Mouse (Mus musculus) NIH3T3 (cell line): Measurements from ENCODE around the gene Myo1c.
A peak's percentile ranks its signal among the peaks of the same experiment; 100 is the strongest.

ENCODE experiments used
- DNase-seq: peaks from one replicate; pipeline ENCODE4 v3.0.0-alpha.2; 2012; ENCODE audit warnings: low read depth

The Myo1c gene

GRCm38 (mm10) chr11:75650958-75651425 is 688 bp downstream of the Myo1c start:
- no peak for DNase-seq

GRCm38 (mm10) chr11:75651426-75652221 is 1.3 kb downstream of the Myo1c start:
- DNase-seq, result peak; percentile 90

- DNase-seq, result no peak
Observed at GRCm38 (mm10) chr11:75652222-75652941, 2.1 kb downstream of the Myo1c start.

GRCm38 (mm10) chr11:75652942-75653684 is 2.8 kb downstream of the Myo1c start:
- peak; percentile 51 for DNase-seq

GRCm38 (mm10) chr11:75653781-75654470 is 3.6 kb downstream of the Myo1c start:
- peak; percentile 94 for DNase-seq

- DNase-seq, result peak; percentile 24
Observed at GRCm38 (mm10) chr11:75654471-75655390, 4.4 kb downstream of the Myo1c start.

GRCm38 (mm10) chr11:75655621-75656545 is 5.6 kb downstream of the Myo1c start:
- DNase-seq, result peak; percentile 91

GRCm38 (mm10) chr11:75656621-75657590 is 6.6 kb downstream of the Myo1c start:
- peak; percentile 37 for DNase-seq

GRCm38 (mm10) chr11:75657841-75658240 is 7.5 kb downstream of the Myo1c start:
- DNase-seq, result no peak

GRCm38 (mm10) chr11:75658311-75658710 is 8.0 kb downstream of the Myo1c start:
- DNase-seq, result no peak

- no peak for DNase-seq
Observed at GRCm38 (mm10) chr11:75658996-75659750, 8.9 kb downstream of the Myo1c start.

GRCm38 (mm10) chr11:75660081-75660590 is 9.8 kb downstream of the Myo1c start:
- DNase-seq, result no peak

GRCm38 (mm10) chr11:75660941-75661800 is 10.9 kb downstream of the Myo1c start:
- no peak for DNase-seq

- DNase-seq, result no peak
Observed at GRCm38 (mm10) chr11:75662131-75662530, 11.8 kb downstream of the Myo1c start.

- no peak for DNase-seq
Observed at GRCm38 (mm10) chr11:75666296-75666695, 16.0 kb downstream of the Myo1c start.

GRCm38 (mm10) chr11:75668621-75669020 is 18.3 kb downstream of the Myo1c start:
- DNase-seq, result no peak
